Mouse (Mus musculus): ENCODE measurements around the gene N4bp2l1. TPM values are rescaled to one million over a fixed set of nuclear protein-coding genes. Genes with fewer than 3 reads are reported as not detected.
A peak's percentile ranks its signal among the peaks of the same experiment; 100 is the strongest.
"Not testable (repeated sequence)": the region's sequence is repeated elsewhere in the genome, so short reads cannot be mapped to it uniquely, and the experiment has no call there.

N4bp2l1 gene
- 10.5 and 15.9 TPM in 2 replicates for total RNA-seq (2015; ENCODE audit: low replicate concordance)
- total RNA-seq (2017; ENCODE audit: low replicate concordance): 11.7 and 17.5 TPM in 2 replicates

DNA sequence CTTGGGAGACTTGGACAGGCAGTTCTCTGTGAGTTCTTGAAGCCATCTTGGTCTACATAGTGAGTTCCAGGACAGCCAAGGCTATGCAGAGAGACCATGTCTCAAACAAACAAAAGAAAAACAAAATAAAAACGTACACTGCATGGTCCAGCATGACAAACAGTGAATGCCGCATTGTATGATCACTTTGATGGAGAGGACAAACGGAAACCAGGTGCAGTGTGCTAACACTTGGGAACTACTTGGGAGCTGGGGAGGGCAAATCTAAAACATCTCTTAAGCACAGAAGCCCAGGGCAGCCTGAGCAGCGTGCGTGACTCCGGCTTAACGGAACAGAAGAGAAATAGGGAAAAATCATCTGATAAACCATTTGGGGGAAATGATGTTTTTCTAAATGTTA, at the start of gene N4bp2l1:
N4bp2l1 (minus strand) TSS at position 101 of the 400 bp plus-strand sequence.
- ATAC-seq (replicated peaks; ENCODE audit: low FRiP score, poor library complexity, severe bottlenecking): no peak

DNA sequence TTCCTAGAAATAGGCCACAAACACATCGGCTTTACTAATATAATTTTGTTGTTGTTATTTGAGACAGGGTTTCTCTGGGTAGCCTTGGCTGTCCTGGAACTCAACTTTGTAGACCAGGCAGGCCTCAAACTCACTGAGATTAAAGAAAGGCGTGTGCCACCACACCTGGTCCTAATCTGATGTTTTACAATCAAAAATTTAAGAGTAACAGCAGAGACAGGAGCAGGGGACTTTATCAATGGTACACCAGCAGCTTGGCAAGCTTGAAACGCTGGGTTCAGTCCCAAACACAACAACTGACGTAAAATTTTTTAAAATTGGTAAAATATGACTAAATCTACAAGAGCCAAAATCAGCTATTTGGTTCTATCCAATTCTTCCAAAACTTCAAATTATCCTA, 47.9 kb upstream of the N4bp2l1 start:
- ATAC-seq (replicated peaks; ENCODE audit: low FRiP score, poor library complexity, severe bottlenecking): no peak

DNA sequence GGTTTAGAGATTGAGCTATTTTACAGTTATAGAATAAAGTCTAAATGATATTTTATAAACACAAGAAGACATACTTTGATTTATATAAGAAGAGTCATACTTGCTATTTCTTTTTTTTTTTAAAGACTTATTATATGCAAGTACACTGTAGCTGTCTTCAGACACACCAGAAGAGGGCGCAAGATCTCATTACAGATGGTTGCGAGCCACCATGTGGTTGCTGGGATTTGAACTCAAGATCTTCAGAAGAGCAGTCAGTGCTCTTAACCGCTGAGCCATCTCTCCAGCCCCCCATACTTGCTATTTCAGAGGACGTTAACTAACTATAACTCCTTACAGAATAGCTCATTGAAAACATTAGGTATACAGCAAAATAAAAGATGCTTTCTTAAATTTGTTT, 46.4 kb upstream of the N4bp2l1 start:
- not testable (repeated sequence) for ATAC-seq (replicated peaks; ENCODE audit: low FRiP score, poor library complexity, severe bottlenecking)

DNA sequence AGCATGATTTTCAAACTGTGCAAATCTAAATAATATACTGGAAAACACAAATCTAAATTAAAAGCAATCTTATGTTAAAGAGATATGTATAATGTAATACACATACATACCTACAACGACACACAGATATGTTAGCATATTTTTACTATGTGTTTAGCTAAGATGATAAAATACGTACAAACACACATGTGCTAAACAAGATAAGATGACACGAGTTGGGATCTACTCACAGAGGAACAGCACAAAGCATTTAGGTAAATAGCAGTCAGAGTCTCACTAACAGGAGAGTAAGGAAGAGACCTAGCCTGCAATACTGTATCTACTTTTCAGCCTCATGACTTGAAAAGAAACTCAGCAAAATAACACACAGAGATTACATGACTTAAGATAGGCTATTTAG, 44.5 kb upstream of the N4bp2l1 start:
- peak; percentile 80 for ATAC-seq (replicated peaks; ENCODE audit: low FRiP score, poor library complexity, severe bottlenecking)

DNA sequence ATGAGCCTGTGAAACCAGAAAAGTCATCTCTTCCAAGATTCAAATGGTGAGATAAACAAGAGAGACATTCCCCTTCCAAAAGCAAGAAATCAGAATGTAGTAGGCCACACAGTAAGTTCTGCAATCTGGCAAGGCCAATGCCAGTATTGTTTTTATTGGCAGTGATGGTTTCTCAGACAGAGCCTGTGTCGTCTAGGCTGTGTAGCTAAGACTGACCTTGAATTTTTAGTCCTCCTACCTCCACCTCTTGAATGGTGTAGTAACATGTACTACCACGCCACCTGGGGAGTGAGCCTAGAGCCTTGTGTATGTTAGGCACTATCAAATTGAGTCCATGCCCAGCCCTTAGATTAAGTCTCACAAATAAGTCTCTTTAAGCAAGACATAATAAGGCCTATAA, 32.7 kb upstream of the N4bp2l1 start:
- no peak for ATAC-seq (replicated peaks; ENCODE audit: low FRiP score, poor library complexity, severe bottlenecking)

DNA sequence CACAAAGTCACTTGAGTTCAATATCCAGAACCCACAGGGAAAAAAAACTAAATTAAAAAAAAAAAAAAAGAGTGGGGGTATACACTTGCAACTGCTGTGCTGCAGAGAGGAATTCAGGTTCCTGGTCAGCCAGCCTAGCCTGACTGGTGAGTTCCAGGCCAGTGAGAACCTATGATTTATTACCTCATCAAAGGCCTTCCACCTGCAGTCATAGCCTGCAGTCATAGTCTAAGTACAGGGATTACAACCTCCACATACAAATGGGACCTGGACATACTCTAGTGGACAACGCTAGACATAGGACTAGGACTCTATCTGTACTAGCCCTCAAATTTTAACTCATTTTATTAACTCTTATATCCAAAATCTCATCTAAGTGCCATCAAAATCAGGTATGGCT, 32.3 kb upstream of the N4bp2l1 start:
- no peak for ATAC-seq (replicated peaks; ENCODE audit: low FRiP score, poor library complexity, severe bottlenecking)

DNA sequence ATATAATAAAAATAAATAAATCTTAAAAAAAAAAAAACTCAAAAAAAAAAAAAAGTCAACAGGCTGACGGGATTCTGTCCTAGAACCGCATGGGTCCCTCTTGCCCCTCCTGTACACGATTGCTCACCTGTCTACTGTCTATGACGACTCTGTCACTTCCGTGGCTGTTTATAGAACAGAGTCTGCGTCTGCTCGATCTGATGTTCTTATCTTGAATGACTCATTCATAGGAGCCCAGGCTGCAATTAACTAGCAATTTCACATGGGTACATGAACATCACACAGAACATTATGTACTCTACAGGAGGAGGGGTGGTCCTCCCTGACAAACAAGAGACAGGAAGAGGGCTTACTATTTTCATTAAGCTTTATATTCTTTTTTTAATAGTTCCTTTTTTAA, 28.5 kb upstream of the N4bp2l1 start:
- ATAC-seq (replicated peaks; ENCODE audit: low FRiP score, poor library complexity, severe bottlenecking): no peak

DNA sequence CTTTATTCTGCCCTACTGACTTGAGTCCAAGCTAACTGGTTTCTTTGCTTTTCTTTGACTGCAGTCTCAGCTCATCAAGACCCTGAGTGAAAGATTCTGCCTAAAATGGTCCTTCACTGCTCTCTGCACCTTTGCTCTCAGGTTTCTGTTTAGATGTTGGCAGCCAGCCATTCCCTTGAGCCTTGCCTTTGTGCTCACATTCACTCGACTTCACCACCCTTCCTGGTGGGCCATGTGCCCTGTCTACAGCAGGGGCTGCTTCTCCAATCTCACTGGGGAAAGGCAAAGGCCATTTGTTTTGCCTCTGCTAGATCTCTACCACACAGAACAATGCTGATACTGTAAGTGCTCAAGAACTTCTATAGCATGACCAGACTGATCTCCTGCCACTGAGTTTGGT, 25.8 kb upstream of the N4bp2l1 start:
- no peak for ATAC-seq (replicated peaks; ENCODE audit: low FRiP score, poor library complexity, severe bottlenecking)

DNA sequence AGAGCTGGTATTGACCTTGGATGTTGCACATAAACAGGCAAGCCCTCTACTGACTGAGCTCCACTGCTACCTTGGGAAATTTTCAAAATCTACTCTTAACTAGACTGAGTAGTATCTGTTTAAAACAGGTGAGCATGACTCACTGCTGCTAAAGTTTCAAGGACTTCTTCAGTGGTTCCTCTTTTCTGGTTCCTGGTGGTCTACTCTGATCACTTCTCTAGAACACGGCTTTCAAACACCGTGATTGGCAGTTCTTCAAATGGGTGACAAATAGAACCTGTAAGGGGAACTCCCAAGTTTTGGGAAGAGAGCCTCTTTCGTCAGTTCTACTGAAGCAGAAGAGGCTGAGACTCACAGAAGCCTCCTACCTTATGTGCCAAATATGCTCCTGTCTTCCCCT, 24.6 kb upstream of the N4bp2l1 start:
- ATAC-seq (replicated peaks; ENCODE audit: low FRiP score, poor library complexity, severe bottlenecking): no peak

DNA sequence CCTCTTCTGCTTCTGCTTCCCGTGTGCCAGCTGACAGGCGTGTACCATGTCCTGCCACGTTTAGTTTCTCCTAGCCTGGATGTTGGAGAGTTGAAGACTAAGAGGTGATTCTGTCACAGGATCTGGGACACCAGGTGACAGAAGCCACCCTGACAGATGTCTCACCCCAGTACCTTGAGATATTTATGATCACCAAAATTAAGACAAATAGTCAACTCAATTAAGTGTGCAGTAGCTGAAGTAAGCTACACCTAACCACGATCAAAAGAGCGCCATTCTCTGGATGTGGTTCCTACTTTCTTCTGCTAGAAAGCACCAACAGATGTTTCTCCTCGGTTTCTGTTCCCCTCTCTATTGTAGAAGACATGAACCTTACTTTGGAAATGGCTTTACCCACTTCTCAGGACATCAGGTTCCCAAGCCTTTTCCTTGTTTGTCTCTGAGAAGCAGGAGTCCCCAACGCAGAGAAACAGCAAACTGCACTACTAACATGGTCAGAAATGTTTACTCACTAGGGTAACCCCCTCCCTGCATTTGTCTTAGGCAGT, 23.7 kb upstream of the N4bp2l1 start:
- ATAC-seq (replicated peaks; ENCODE audit: low FRiP score, poor library complexity, severe bottlenecking): no peak

DNA sequence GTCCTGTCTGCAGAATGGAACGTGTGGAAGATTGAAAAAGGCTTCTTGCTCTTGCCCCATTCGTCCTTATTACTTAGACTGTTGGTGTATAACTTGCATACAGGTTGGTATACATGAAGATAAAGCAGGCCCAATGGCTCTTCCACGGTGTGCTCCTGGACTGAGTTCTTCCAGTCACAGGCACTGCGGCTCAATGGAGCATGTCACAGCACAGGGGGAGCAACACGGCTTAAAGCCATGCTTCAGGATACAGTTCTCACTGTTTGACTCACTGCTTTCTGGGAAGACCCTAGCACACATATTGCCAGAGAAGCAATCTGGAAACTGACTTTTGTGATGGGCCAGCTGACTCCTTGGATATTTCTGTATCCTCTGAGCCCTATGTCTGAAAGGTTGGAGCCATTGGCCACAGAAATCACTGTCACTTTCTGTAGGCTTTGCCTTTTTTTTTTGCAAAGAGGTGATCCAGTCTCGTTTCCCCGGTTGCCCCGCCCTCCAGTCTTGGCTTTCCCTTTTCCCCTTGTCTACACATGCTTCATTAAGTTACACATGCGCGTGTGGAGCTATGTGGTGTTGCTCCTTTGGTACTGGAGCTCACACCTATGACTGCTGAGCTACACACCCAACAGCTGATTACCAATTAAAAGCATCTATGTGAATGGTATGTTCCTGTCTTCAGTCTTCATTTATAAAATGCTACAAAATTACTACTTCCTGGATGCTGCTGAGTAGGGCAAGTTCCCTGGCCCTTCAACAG, 21.8 kb upstream of the N4bp2l1 start:
- ATAC-seq (replicated peaks; ENCODE audit: low FRiP score, poor library complexity, severe bottlenecking): no peak

DNA sequence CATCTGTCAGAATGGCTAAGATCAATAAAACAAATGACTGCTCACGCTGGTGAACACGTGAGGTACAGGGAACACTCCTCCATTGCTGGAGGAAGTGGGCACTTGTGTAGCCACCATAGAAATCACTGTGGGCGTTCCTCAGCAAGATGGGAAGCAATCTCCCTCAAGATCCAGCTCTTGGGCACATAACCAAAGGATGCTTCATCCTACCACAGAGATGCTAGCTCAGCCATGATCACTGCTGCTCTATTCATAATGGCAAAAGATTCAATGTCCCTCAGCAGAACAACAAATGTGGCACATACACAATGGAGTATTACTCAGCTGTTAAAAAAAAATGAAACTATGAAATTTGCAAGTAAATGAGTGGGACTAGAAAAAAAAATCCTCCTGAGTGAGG, 19.7 kb upstream of the N4bp2l1 start:
- no peak for ATAC-seq (replicated peaks; ENCODE audit: low FRiP score, poor library complexity, severe bottlenecking)

DNA sequence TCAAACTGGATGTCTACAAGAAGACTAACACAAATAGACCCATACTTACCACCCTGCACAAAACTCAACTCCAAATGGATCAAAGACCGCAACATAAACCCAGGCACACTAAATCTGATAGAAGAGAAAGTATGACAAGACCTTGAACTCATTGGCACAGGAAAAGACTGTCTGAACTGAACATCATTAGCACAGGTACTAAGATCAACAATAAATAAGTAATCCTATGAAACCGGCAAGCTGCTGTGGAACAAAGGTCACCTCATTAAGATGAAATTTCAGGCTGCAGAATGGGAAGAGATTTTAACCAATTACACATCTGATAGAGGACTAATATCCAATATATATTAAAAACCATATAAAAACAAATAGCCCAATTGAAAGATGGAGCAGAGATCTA, 19.2 kb upstream of the N4bp2l1 start:
- ATAC-seq (replicated peaks; ENCODE audit: low FRiP score, poor library complexity, severe bottlenecking): no peak

DNA sequence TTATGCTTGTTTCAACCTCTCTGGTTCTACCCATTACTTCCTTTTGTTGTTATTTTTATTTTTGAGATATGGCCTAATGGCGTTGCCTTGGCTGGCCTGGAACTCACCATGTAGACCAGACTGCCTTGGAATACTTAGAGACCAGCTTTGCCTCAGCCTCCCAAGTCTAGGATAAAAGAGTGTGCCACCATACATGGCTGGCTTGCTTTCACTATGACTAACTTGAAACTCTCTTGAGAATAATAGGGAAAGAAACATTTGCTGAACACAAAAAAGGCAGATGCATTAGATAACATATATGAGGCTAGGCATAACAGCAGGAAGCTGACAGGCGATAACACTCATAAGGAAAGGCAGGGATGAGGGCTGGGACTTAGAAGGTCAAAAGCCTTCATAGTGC, 17.1 kb upstream of the N4bp2l1 start:
- ATAC-seq (replicated peaks; ENCODE audit: low FRiP score, poor library complexity, severe bottlenecking): no peak

DNA sequence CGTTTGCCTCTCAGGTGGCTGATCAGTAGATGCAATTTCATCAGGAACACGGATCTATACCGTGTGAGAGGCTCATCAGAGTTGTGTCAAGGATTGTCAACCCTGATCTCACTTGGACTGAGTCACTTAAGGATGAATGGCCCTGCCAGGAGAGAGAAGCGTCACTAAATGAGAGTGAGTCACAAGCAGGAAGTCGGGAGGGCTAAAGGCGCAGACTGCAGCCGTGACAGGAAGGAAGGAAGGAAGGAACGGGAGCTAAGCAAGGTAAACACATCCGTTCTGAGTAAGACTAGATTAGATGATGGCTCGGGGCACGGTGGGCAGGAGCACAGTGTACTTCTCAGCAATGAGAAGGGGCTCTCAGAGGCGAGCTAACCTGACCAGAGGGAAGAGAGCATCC, 14.7 kb upstream of the N4bp2l1 start:
- no peak for ATAC-seq (replicated peaks; ENCODE audit: low FRiP score, poor library complexity, severe bottlenecking)

DNA sequence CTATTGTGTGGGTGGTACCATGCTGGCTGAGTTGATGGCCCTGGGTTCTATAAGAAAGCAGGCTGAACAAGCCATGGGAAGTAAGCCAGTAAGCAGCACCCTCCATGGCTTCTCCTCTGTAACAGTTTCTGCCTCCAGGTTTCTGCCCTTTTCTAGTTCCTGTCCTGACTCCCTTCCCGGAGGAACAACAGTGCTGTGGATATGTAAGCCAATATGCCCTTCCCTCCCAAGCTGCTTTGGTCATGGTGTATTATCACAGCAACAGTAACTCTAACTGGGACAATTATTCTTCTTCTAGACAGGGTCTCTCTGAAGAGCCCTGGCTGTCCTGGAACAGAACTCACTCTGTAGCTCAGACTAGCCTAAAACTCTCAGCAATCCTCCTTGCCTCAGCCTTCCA, 14.1 kb upstream of the N4bp2l1 start:
- no peak for ATAC-seq (replicated peaks; ENCODE audit: low FRiP score, poor library complexity, severe bottlenecking)

DNA sequence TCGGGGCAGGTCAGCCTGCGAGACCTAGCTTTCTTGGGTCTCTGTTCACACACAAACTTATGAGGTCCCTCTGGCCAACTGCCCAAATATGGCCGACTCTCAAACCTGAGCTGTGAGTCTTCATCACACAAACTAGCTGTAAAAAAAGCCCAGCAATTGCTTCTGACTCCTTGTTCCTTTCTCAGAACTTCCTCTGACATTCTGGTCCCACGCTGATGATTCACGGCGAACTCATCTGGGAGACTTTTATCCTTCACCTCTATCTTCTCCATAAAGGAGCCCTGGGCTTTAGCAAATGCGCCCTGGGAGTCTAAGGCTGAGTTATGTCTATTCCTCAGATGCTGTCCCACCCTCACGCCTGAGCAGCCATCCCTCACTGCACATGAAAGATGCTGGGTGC, 10.6 kb upstream of the N4bp2l1 start:
- ATAC-seq (replicated peaks; ENCODE audit: low FRiP score, poor library complexity, severe bottlenecking): no peak

DNA sequence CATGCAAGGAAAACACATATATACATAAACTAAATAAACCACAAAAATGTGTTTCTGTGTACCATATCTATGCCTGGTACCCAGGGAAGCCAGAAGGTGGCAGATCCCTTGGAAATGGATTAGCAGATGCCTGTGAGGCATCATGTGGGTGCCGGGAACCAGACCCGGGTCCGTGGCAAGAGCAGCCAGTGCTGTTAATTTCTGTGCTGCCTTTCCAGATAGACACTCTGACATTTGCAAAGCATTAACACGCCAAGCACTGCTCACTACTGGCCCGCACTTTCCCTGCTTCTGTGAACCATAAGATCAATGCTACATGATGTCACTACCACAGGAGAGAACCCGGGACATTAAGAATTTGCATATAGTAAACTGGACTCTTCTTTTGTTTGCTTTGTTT, 9.1 kb upstream of the N4bp2l1 start:
- ATAC-seq (replicated peaks; ENCODE audit: low FRiP score, poor library complexity, severe bottlenecking): no peak

DNA sequence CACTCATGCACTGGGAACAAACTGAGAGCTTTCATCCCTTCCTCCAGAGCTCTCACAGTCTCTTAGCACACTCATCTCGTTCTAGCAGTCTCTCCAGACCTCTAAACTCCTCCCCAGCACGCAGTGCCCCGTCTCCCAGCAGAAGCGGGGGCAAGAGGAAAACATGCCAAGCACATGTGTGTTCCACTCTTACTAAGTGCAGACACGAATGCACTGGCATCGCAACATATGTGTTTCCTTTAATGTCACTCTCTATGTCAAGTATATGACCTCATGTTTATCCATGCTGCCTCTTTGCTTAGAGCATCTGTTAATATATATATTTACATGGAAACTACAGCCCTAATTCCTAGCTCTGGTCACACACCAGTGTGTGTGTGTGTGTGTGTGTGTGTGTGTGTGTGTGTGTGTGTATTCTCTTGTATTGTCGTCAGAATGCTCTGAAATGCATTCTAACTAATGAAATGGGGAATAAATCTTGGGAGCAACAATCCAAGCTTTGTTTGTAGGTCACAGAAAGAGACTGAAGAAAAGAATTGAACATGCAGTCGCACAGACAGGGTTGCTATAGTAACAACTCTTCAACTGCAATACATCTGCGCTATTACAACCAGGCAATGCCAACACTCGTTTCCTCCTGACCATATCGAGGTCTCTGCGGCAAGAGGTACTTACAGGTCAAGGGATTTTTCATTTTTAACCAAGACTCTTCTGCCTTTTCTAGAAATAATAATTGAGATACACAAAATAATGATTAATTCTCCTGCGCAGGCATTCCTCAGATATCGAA, 4.6 kb upstream of the N4bp2l1 start:
- no peak for ATAC-seq (replicated peaks; ENCODE audit: low FRiP score, poor library complexity, severe bottlenecking)

DNA sequence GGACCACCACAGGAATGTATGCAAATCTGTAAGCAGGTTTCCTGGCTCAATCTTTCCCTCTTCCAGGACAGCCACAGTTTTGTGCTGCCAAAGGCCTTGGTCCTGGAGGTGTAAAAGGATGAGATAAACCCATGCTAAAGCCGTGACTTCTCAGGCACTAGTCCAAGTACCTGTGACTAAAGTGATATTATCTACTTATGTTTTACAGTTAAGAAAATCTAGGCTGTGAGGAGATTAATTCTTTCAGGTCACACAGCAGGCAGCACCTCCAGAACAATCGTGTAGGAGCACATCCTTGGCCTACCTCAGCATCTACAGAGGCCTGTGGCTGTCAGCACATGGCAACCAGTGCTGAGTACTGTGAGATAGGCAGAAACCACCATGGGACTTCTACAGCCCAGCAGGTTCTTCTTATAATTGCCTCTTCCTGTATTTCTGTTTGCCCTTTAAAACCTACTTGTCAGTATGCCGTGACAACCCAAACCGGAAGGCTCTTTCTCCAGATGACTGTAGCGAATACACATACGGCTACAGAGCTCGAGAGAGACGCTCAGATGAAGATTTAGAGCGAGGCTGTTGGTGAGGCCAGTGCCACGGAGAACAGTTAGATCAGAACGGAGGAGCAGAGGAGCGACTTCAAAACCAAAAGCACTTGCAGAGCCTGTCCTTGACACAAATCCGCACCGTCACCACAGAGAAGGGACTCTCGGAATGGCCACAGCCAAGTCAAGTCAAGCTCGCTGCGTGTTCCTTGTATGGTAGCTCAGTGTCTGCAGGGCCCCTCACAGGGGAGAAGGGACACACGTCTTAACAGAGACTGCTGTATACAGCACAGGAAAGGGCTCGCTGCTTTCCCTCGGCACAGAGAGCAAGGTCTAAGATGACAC, 3.8 kb upstream of the N4bp2l1 start:
- no peak for ATAC-seq (replicated peaks; ENCODE audit: low FRiP score, poor library complexity, severe bottlenecking)

All from erythroid progenitor cell, adult 5-6 weeks (primary cell).